Mouse (Mus musculus) layer of hippocampus, postnatal 36 days (tissue): ENCODE data around the gene Mul1. TPM values are rescaled to one million over a fixed set of nuclear protein-coding genes. Genes with fewer than 3 reads are reported as not detected.
A peak's percentile ranks its signal among the peaks of the same experiment; 100 is the strongest.

Experiments used
- DNase-seq, 2 experiments: peaks; one replicate each; pipeline ENCODE4 v3.0.0; 2022
- total RNA-seq, 2 experiments: library from RNA; stranded (reverse); gene quantifications; 2 replicates each; pipeline ENCODE4 v1.2.3; 2021

Gene Mul1
- total RNA-seq, 2 experiments from 2014 or later, result 53.4 to 62.5 TPM

- DNase-seq, result no peak
Measured at GRCm38 (mm10) chr4:138444941-138445340, 10.5 kb downstream of the Mul1 start.

GRCm38 (mm10) chr4:138446981-138447380, 12.5 kb downstream of the Mul1 start:
- DNase-seq, result peak in 1 of 2 experiments; percentile 47

GRCm38 (mm10) chr4:138447387-138447786, 12.9 kb downstream of the Mul1 start:
- DNase-seq, result peak; percentile 94

- DNase-seq, result no peak
Measured at GRCm38 (mm10) chr4:138447827-138448602, 13.5 kb downstream of the Mul1 start.

- no peak for DNase-seq
Measured at GRCm38 (mm10) chr4:138448872-138449615, 14.6 kb downstream of the Mul1 start.

- DNase-seq, result no peak
Measured at GRCm38 (mm10) chr4:138449636-138450314, 15.3 kb downstream of the Mul1 start.

GRCm38 (mm10) chr4:138452306-138453096, 18.0 kb downstream of the Mul1 start:
- DNase-seq, result no peak

- DNase-seq, result no peak
Measured at GRCm38 (mm10) chr4:138453097-138453752, 18.8 kb downstream of the Mul1 start.

- peak; percentile 82 to 83 for DNase-seq
Measured at GRCm38 (mm10) chr4:138453753-138454570, 19.5 kb downstream of the Mul1 start, which contains the start of gene Camk2n1. TSS of gene Camk2n1 (plus strand) at chr4:138454314.

GRCm38 (mm10) chr4:138454571-138455140, 20.2 kb downstream of the Mul1 start:
- DNase-seq, result peak; percentile 74 to 81

GRCm38 (mm10) chr4:138455141-138455955, 20.9 kb downstream of the Mul1 start:
- DNase-seq, result peak in 1 of 2 experiments; percentile 46

GRCm38 (mm10) chr4:138455956-138456341, 21.5 kb downstream of the Mul1 start:
- DNase-seq, result peak; percentile 38

GRCm38 (mm10) chr4:138456536-138456935, 22.1 kb downstream of the Mul1 start:
- DNase-seq, result no peak

- DNase-seq, result no peak
Measured at GRCm38 (mm10) chr4:138457091-138457490, 22.6 kb downstream of the Mul1 start.

GRCm38 (mm10) chr4:138458171-138458570, 23.7 kb downstream of the Mul1 start:
- DNase-seq, result no peak

GRCm38 (mm10) chr4:138458735-138459440, 24.4 kb downstream of the Mul1 start:
- DNase-seq, result no peak

GRCm38 (mm10) chr4:138459775-138460174, 25.3 kb downstream of the Mul1 start:
- no peak for DNase-seq

- DNase-seq, result no peak
Measured at GRCm38 (mm10) chr4:138460910-138461309, 26.4 kb downstream of the Mul1 start.

- DNase-seq, result no peak
Measured at GRCm38 (mm10) chr4:138461471-138461870, 27.0 kb downstream of the Mul1 start.
